Mouse (Mus musculus): ENCODE data around the gene Slc23a3.

DNA sequence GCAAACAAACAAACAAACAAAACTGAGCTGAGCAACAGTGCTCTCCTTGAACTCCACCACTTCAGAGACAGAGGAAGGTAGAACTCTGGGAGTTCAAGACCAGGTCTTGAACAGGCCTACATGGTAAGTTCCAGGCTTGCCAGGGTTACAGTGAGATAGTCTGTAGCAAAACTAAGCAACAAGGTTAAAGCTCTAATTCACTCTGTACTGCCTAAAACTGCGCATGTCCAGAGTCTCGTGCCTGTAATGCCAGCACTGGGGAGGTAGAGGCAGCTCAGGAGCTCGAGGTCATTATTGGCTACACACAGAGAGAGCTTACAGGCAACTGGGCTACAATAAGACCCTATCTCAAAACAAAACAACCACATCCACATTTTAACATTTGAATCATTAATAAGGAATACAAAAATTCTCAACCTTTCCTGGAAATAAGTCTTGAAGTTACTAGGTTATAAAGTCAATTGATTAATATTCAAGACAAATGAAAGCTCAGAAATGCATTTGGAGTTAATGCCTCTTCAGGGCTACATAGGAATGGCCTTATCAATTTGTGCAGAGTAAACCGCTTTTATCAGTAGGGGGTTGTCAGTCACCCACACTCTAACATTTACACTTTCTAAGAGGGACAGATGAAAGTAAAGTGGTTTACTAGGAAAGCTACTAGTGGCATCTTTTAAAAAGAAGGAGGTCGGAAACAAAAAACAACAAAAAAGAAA, 26.0 kb upstream of the Slc23a3 start:
- TF ChIP-seq POLR2A (IDR thresholded peaks at IDR 0.05; ENCODE audit: borderline replicate concordance, insufficient read depth, low read length) (no peak), CTCF (IDR thresholded peaks at IDR 0.05; ENCODE audit: borderline replicate concordance, insufficient read depth, low read depth, low read length) (no peak)
